Mouse (Mus musculus) lung, postnatal 10 days (tissue): ENCODE data around the gene Smug1.

Experiments
- DNase-seq: peaks from one replicate; pipeline ENCODE4 v3.0.0; 2021

Smug1 gene

GRCm38 (mm10) chr15:103135431-103135947, 31.4 kb downstream of the Smug1 start:
- no peak for DNase-seq

GRCm38 (mm10) chr15:103134277-103135086, 32.4 kb downstream of the Smug1 start:
- DNase-seq: no peak

GRCm38 (mm10) chr15:103133761-103134160, 33.1 kb downstream of the Smug1 start:
- DNase-seq: no peak

GRCm38 (mm10) chr15:103130729-103131128, 36.2 kb downstream of the Smug1 start:
- DNase-seq: peak; percentile 24

GRCm38 (mm10) chr15:103129289-103129688, 37.6 kb downstream of the Smug1 start:
- no peak for DNase-seq

- DNase-seq: no peak
Observed at GRCm38 (mm10) chr15:103128056-103128833, 38.6 kb downstream of the Smug1 start.

GRCm38 (mm10) chr15:103125982-103126381, 40.9 kb downstream of the Smug1 start:
- DNase-seq: no peak

GRCm38 (mm10) chr15:103124254-103124653, 42.6 kb downstream of the Smug1 start:
- no peak for DNase-seq

- no peak for DNase-seq
Observed at GRCm38 (mm10) chr15:103123343-103123742, 43.5 kb downstream of the Smug1 start.

- no peak for DNase-seq
Observed at GRCm38 (mm10) chr15:103122372-103122771, 44.5 kb downstream of the Smug1 start.

- no peak for DNase-seq
Observed at GRCm38 (mm10) chr15:103121416-103121815, 45.5 kb downstream of the Smug1 start.

- DNase-seq: no peak
Observed at GRCm38 (mm10) chr15:103120594-103120993, 46.3 kb downstream of the Smug1 start.

GRCm38 (mm10) chr15:103115726-103116125, 51.2 kb downstream of the Smug1 start:
- no peak for DNase-seq

- DNase-seq: no peak
Observed at GRCm38 (mm10) chr15:103115256-103115655, 51.6 kb downstream of the Smug1 start.

GRCm38 (mm10) chr15:103113077-103113476, 53.8 kb downstream of the Smug1 start:
- DNase-seq: no peak

GRCm38 (mm10) chr15:103112309-103112708, 54.6 kb downstream of the Smug1 start:
- DNase-seq: no peak

- DNase-seq: no peak
Observed at GRCm38 (mm10) chr15:103109940-103110339, 57.0 kb downstream of the Smug1 start.

- no peak for DNase-seq
Observed at GRCm38 (mm10) chr15:103108066-103108676, 58.7 kb downstream of the Smug1 start.

- DNase-seq: no peak
Observed at GRCm38 (mm10) chr15:103106201-103106600, 60.7 kb downstream of the Smug1 start.
